Mouse (Mus musculus): ENCODE results near the gene Bckdha. TPM values are rescaled to one million over a fixed set of nuclear protein-coding genes. Genes with fewer than 3 reads are reported as not detected.

Gene Bckdha
- polyA plus RNA-seq, 2 experiments, result 54.2 to 67.0 TPM

DNA sequence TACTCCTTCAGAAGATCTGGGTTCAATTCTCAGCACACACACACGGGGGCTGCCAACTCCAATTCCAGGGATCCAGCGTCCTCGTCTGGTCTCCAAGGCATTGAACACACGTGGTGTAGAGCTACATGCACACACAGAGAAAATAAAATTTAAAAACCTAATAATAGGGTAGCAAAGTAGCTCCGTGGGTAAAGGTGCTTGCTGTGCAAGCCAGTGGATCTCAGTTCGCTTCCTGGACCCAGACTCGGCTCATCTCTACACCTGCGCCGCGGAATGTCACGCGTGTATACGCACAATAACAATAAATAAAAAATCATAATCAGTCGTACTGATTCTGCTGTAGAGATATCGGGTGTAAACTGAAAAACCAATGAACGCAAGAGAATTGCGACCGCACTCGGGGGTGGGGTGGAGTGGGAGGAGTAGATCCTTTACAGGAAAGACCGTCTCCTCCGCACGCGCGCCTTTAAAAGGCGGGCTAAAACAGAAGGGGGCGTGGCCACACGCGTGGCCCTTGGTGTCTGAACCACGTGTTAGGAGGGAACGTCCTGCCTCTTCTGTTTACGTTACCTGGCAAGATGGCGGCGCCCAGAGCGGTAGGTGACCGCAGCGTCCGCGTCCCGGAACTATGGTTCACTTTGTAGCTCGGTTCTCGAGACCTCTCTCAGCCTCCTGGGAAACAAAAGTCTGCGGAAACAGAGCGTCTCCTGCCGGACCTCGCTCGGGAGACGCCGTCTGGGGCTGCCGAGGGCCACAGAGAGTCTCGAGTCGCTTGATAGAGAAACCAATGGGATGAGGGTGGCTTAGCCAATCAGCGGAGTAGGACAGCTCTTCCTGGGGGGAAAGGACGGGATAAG, 39.7 kb downstream of the Bckdha start, which contains the start of gene Dmac2:
TSS of gene Dmac2 (plus strand) at position 550 of the 857 bp plus-strand sequence.
- no peak within 1 kb of the TSS for H3K27ac ChIP-seq (replicated peaks; ENCODE audit: low read depth, low read length)
- H3K27me3 ChIP-seq (ENCODE audit: control insufficient read depth, insufficient read depth, low read length), result no peaks in the 10 kb centered on the region
- H3K4me3 ChIP-seq (replicated peaks; ENCODE audit: low read length), result peak within 1 kb of the TSS; percentile 68
- 0 out of 2 replicates have a peak, but pooled peaks cover 5% of the 10 kb centered on the region for H3K4me1 ChIP-seq (ENCODE audit: control insufficient read depth, insufficient read depth, low read length)
- peak within 1 kb of the TSS; percentile 67 for H3K4me2 ChIP-seq (replicated peaks; ENCODE audit: low read depth, low read length, severe bottlenecking)
- H3K9me3 ChIP-seq (ENCODE audit: control insufficient read depth, low read length), result no peaks in the 10 kb centered on the region
- no peak for TF ChIP-seq POLR2A (IDR thresholded peaks at IDR 0.05; ENCODE audit: borderline replicate concordance, extremely low read depth, insufficient read depth, insufficient read length)
- peaks cover 22% of the 10 kb centered on the region for H3K36me3 ChIP-seq (ENCODE audit: control insufficient read depth, insufficient read depth, low read length)
- ATAC-seq (ENCODE audit: low FRiP score, low read depth) (peak; percentile 94), DNase-seq (ENCODE audit: low spot score) (peak; percentile 92)
- H3K9ac ChIP-seq (ENCODE audit: low read depth, low read length, severe bottlenecking), result peak within 1 kb of the TSS; percentile 62
- under 1% methylated on average over 53 of the region's 53 CpGs for WGBS

GRCm38 (mm10) chr7:25617376-25618160, 41.2 kb downstream of the Bckdha start:
- no peak for DNase-seq (ENCODE audit: low spot score)
- Histone ChIP-seq H3K27me3 (ENCODE audit: control insufficient read depth, insufficient read depth, low read length) (no peaks in the 10 kb centered on the region), H3K4me1 (ENCODE audit: control insufficient read depth, insufficient read depth, low read length) (0 out of 2 replicates have a peak, but pooled peaks cover 5% of the 10 kb centered on the region), H3K27ac (replicated peaks; ENCODE audit: low read depth, low read length) (no peak overlapping the region), H3K9me3 (ENCODE audit: control insufficient read depth, low read length) (no peaks in the 10 kb centered on the region), H3K4me3 (replicated peaks; ENCODE audit: low read length) (no peak overlapping the region), H3K36me3 (ENCODE audit: control insufficient read depth, insufficient read depth, low read length) (peaks cover 10% of the 10 kb centered on the region), H3K9ac (ENCODE audit: low read depth, low read length, severe bottlenecking) (no peak overlapping the region), H3K4me2 (replicated peaks; ENCODE audit: low read depth, low read length, severe bottlenecking) (no peak overlapping the region)
- no peak for TF ChIP-seq POLR2A (IDR thresholded peaks at IDR 0.05; ENCODE audit: borderline replicate concordance, extremely low read depth, insufficient read depth, insufficient read length)
- 75% methylated on average over 10 of the region's 10 CpGs for WGBS
- no peak for ATAC-seq (ENCODE audit: low FRiP score, low read depth)

- Histone ChIP-seq H3K4me3 (replicated peaks; ENCODE audit: low read length) (no peak within 1 kb of the TSS), H3K9ac (ENCODE audit: low read depth, low read length, severe bottlenecking) (no peak within 1 kb of the TSS), H3K27me3 (ENCODE audit: control insufficient read depth, insufficient read depth, low read length) (no peaks in the 10 kb centered on the region), H3K4me2 (replicated peaks; ENCODE audit: low read depth, low read length, severe bottlenecking) (no peak within 1 kb of the TSS), H3K27ac (replicated peaks; ENCODE audit: low read depth, low read length) (no peak within 1 kb of the TSS), H3K4me1 (ENCODE audit: control insufficient read depth, insufficient read depth, low read length) (0 out of 2 replicates have a peak, but pooled peaks cover 5% of the 10 kb centered on the region), H3K36me3 (ENCODE audit: control insufficient read depth, insufficient read depth, low read length) (no peaks in the 10 kb centered on the region), H3K9me3 (ENCODE audit: control insufficient read depth, low read length) (no peaks in the 10 kb centered on the region)
- DNase-seq (ENCODE audit: low spot score) (no peak), ATAC-seq (ENCODE audit: low FRiP score, low read depth) (no peak)
- WGBS, result 74% methylated on average over 5 of the region's 5 CpGs
- TF ChIP-seq POLR2A (IDR thresholded peaks at IDR 0.05; ENCODE audit: borderline replicate concordance, extremely low read depth, insufficient read depth, insufficient read length), result no peak
These were observed 43.1 kb downstream of the Bckdha start, which contains the start of gene Erich4 for GRCm38 (mm10) chr7:25615706-25616011. Erich4 (minus strand) TSS chr7:25615892.

DNA sequence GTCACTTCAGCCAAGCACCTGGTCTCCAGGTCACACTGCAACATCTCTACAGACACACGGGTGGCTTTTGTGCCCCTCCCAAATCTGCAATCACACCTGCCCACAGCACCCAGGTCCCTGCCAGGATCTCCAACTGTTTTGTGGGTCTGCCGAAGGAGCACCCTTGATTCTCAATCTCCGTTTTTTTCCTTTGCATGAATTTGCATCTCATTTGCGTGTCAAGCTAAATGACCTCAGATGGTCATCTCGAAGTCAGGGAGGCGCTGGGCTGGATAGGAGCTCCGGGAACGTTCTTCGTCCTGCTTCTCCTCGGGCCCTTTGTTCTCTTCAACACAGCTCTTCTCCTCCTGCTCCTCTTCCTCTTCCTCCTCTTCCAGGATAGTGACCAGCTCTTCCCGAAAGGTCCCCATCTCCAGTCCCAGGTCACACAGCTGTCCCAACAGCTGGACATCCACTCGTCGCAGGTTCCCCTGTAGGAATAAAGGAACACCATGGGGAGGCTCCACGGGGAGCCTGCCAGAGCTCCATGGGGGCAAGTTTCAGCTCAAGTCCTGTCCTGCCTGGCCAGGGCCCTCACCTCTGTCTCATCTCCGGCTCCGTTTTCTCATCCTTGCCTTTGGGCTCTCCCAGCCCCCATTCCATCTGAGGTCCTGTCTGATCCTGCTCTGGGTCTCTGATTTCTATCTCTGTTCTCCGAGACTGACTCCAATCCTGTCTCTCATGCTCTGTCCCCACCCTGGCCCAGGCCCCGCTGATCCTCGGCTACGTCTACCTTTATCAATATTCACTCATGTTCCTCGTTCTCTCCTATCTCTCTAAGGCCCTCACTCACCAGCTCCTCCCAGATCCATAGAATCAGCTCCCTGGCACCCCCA, 43.7 kb downstream of the Bckdha start:
- 0 out of 2 replicates have a peak, but pooled peaks cover 4% of the 10 kb centered on the region for H3K4me1 ChIP-seq (ENCODE audit: control insufficient read depth, insufficient read depth, low read length)
- H3K27ac ChIP-seq (replicated peaks; ENCODE audit: low read depth, low read length), result no peak overlapping the region
- DNase-seq (ENCODE audit: low spot score), result no peak
- H3K27me3 ChIP-seq (ENCODE audit: control insufficient read depth, insufficient read depth, low read length), result no peaks in the 10 kb centered on the region
- no peaks in the 10 kb centered on the region for H3K9me3 ChIP-seq (ENCODE audit: control insufficient read depth, low read length)
- no peak overlapping the region for H3K4me3 ChIP-seq (replicated peaks; ENCODE audit: low read length)
- WGBS, result 69% methylated on average over 21 of the region's 21 CpGs
- ATAC-seq (ENCODE audit: low FRiP score, low read depth), result no peak
- H3K36me3 ChIP-seq (ENCODE audit: control insufficient read depth, insufficient read depth, low read length), result no peaks in the 10 kb centered on the region
- no peak for TF ChIP-seq POLR2A (IDR thresholded peaks at IDR 0.05; ENCODE audit: borderline replicate concordance, extremely low read depth, insufficient read depth, insufficient read length)
- no peak overlapping the region for H3K4me2 ChIP-seq (replicated peaks; ENCODE audit: low read depth, low read length, severe bottlenecking)
- no peak overlapping the region for H3K9ac ChIP-seq (ENCODE audit: low read depth, low read length, severe bottlenecking)
